Mouse (Mus musculus) embryonic fibroblast, embryonic 13.5 days (primary cell): ENCODE results near the gene Cpn2.

Experiments
- CTCF ChIP-seq: IDR thresholded peaks from 2 replicates; pipeline ENCODE4 v1.5.1; 2011; ENCODE audit warnings: mild to moderate bottlenecking, control low read depth, low read length, moderate library complexity, borderline replicate concordance; ENCODE audit not compliant: insufficient read depth
- POLR2A ChIP-seq: IDR thresholded peaks from 2 replicates; pipeline ENCODE4 v1.6.1; 2011; ENCODE audit warnings: low read depth, mild to moderate bottlenecking, control low read depth, low read length, moderate library complexity

DNA sequence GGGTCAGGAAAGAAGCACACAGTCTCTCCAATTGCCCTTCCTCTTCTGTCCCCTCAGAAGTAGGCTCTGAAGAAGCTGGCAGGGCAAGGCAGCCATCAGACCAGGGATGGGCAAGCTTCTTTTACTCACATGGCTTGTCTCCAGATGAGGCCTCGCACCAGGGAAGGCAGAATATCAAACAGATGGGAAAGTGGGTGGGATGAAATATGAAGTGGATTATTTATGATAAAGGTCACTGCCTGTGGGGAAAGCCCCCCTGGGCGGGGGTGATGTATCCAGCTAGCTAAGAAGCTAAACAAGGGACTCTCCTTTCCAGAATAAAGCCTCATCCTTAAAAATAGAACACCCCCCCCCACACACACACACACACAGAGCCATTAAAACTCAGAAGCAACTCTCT, 31.7 kb downstream of the Cpn2 start:
- TF ChIP-seq CTCF, result no peak
- no peak for TF ChIP-seq POLR2A
